Mouse (Mus musculus): ENCODE measurements around the gene Clec2i. TPM values are rescaled to one million over a fixed set of nuclear protein-coding genes. Genes with fewer than 3 reads are reported as not detected.

The Clec2i gene
- polyA plus RNA-seq (2012; rRNA removed), result not detected in 2 replicates

DNA sequence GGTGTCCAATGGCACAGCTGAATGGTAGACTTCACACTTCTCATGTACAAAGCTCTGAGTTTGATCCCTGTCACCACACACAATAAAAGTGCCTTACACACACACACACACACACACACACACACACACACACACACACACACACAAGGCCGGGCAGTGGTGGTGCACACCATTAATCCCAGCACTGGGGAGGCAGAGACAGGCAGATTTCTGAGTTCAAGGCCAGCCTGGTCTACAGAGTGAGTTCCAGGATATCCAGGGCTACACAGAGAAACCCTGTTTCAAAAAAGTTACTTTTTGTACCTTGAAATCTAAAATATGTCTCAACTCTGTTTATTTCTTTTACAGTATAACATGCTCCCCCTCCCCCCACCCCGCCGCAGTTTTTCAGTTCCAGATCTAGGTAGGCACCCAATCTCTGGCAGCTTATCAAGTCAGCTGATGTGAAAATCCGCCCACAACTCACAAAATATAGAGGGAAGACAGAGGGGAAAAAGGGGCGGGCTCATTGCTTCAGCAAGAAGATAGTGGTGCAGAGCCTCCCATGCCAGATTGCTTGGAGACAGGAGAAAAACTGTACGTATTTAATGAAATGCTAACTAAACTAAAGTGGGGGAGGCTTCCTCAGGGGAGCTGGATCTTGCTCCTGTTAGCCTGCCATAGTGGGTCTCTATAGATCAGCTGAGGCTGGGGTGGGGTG lies at the start of gene Clec2i:
Gene Clec2i (plus strand): TSS at position 498 of the 700 bp plus-strand sequence.

DNA sequence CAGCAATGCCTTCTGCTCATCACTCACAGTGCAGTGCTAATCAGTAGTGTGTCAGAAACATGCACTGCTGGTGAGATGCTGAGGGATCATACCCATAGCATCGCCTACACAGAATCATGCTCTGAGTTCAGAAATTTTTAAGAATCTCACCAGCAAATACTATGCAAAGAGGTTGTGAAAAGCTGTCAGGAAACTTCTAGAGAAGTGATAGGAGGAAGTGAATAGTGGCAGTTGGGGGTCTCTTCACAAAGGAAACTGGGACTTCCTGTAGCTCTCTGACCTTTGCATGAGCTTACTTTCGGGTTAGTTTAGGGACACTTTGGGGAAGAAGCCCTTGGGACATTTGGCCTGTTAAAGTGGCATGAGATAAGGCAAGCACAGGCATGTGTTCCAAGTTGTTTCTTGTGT lies 3.6 kb downstream of the Clec2i start, which contains the start of gene BC035044:
Gene BC035044 (minus strand): TSS at position 179 of the 408 bp plus-strand sequence.

DNA sequence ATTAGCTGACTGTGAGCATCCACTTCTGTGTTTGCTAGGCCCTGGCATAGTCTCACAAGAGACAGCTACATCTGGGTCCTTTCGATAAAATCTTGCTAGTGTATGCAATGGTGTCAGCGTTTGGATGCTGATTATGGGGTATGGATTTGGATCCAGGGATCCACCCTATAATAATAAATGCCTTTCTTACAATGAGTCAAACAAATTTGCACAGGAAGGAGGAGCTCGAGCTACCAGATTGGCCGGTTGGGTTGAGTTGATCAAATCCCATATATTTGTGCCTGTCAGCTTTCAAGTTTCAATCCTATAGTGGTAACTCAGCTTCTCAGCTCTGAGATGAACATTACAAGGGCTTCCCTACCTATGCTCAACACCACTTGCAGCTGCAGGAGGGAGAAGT lies 46.7 kb downstream of the Clec2i start, which contains the start of gene Clec2g:
Gene Clec2g (plus strand): TSS at position 301 of the 400 bp plus-strand sequence.

Other genes starting within 250 kb of the Clec2i start
- 0.04 TPM in 1 of 2 replicates, not detected in the other for gene Clec2h, start 225.2 kb upstream of the Clec2i start, polyA plus RNA-seq (2012; rRNA removed)
- not detected in 2 replicates for gene Klrb1, start 164.5 kb upstream of the Clec2i start, polyA plus RNA-seq (2012; rRNA removed)
- 0.05 and 0.15 TPM in 2 replicates for gene Klrb1c, start 98.4 kb upstream of the Clec2i start, polyA plus RNA-seq (2012; rRNA removed)
- not detected in 2 replicates for gene Gm44511, start 61.3 kb upstream of the Clec2i start, polyA plus RNA-seq (2012; rRNA removed)
- 0.05 TPM in 1 of 2 replicates, not detected in the other for gene Klrb1b, start 61.3 kb upstream of the Clec2i start, polyA plus RNA-seq (2012; rRNA removed)
- 0.03 and 0.09 TPM in 2 replicates for gene BC035044, start 3.5 kb downstream of the Clec2i start, polyA plus RNA-seq (2012; rRNA removed)
- 0.36 and 0.46 TPM in 2 replicates for gene Clec2g, start 46.8 kb downstream of the Clec2i start, polyA plus RNA-seq (2012; rRNA removed)
- gene Klrb1f, start 158.3 kb downstream of the Clec2i start, polyA plus RNA-seq (2012; rRNA removed), result not detected in 2 replicates
- 0.04 TPM in 1 of 2 replicates, not detected in the other for gene Clec2e, start 213.3 kb downstream of the Clec2i start, polyA plus RNA-seq (2012; rRNA removed)